Mouse (Mus musculus) left cerebral cortex, adult 18-20 months (tissue): ENCODE results near the gene Chd2. TPM values are rescaled to one million over a fixed set of nuclear protein-coding genes. Genes with fewer than 3 reads are reported as not detected.
"Not testable (repeated sequence)": the region's sequence is repeated elsewhere in the genome, so short reads cannot be mapped to it uniquely, and the experiment has no call there.

Source experiments
- DNase-seq, 2 experiments: peaks; one replicate each; pipeline ENCODE4 v3.0.0; 2021 to 2022; ENCODE audit warnings: low spot score in 2 of 2, mixed read lengths in 1 of 2
- total RNA-seq, 2 experiments: library from RNA; stranded (reverse); gene quantifications; 2 replicates each; pipeline ENCODE4 v1.2.3; 2021

Gene Chd2
- total RNA-seq, 2 experiments from 2014 or later, result 50.2 to 57.2 TPM

- DNase-seq, result no peak
Observed at GRCm38 (mm10) chr7:73540202-73541078, 1.2 kb downstream of the Chd2 start.

DNA sequence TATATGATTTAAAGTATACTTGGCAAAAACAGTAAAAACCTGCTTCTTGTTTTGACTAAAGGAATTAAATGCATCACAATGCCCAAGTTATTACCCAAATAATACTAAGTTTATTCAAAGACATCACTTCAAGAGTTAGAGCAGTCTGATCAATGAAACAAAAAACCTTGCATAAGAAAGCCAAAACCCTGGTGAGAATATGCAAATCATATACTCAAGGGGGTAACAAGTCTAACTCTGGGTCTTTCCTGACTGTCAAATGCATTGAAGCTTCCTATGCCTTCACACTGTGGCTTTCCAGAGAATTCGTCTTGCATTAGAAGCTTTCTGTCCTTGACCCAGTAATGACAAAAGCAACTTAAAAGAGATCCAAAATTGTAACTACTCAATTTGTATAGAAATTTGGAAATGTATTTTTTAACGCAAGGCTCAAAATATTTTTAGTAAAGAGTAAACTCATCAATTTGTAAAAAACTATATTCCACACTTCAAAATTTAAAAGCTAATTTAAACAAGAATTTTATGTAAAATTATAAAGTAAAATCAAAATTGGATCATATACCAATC, 2.4 kb downstream of the Chd2 start:
- DNase-seq, result no peak

- DNase-seq, result no peak
Observed at GRCm38 (mm10) chr7:73538424-73539079, 3.1 kb downstream of the Chd2 start.

DNA sequence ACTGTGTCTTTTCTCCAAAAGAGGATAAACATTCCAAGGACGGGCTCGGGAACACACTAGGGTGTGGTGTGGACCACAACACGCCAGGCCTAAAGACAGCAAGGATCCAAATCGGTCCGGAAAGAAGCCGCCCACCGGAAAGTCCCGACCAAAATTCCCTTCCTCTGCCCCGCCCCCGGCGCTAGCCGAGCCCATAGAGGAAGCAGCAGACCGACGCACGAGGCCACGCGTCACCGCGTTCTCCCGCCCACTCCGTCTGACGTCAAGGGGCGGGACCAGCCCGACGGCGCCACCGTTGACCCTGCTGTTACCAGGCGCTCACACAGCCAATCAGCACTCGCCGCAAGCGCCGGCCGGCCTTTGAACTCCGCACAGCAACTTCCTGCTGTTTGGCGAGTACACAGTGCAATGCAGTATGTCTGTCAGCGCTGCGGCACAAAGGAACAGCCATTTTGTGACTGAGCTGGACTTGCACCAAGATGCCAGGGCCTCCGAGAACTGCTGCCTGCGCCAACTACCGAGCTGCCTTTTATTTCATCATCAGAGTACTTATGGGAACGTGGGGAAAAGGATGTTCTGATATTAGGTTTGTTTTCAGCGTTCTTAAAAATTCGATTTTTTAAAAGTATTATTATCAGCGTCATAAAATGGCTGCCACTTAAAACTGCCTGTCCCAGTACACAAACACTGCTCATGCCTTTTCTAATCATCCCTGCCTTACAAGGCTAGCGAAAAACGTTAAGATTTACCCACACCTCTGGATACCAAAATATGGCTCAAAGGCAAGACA, 3.8 kb downstream of the Chd2 start:
- peak; percentile 100 for DNase-seq

- no peak for DNase-seq
Observed at GRCm38 (mm10) chr7:73537228-73537627, 4.4 kb downstream of the Chd2 start.

GRCm38 (mm10) chr7:73536579-73536978, 5.1 kb downstream of the Chd2 start:
- DNase-seq, result no peak

DNA sequence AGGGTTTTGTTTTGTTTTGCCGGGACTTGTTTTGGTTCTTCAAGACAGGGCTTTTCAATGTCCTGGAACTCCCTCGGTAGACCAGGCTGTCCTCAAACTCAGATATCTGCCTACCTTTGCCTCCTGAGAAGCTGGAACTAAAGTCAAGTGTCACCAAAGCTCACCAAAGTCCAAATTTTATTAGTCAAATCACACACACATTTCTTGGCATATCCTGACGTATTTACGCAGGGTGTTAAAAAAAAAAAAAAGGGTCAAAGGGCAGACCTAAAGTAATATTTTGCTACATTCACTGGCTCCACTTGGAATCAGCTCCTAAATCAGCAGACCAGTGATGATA, 5.8 kb downstream of the Chd2 start:
- DNase-seq, result no peak

DNA sequence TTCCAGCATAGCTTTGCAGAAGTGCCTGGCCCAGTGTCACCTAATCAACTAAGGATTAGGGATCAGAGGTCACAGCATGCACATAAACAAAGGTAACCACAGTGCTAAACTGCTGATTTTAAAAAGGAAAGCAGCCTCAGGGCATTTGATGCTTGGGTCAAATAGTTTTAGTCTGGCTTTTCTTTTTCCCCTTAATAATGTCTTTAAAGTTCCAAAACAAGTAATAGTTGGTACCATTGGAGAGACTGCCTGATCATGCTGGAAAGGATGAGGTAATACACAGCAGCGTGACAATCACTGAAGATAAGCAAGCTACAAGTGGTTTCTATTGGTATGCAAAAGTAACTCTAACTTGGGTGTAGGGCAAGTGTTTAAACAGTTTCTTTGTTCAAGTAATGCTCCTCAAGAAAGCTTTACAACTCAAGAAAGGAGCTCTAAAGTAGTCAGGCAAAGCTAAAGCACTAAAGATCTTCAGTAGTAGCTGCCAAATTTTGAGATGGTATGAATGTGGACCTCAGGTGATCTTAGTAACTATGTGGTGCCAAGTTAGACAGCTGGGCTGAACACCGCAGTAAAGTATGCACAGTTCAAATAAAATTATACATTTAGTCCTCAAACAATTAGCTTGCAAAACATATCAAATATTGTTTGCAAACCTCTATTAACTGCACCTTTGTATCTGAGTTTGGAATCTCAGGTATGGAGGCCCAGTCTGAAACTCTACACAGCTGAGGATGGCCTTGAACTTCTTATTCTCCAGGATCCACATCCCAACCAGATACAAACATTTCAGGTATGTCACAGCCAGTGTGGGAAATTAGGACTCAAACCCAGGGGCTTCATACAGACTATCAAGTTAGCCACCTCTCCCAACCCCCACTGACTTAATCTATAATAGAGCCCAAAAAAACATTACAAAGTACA, 6.4 kb downstream of the Chd2 start:
- no peak for DNase-seq

- no peak for DNase-seq
Observed at GRCm38 (mm10) chr7:73533457-73533856, 8.2 kb downstream of the Chd2 start.

GRCm38 (mm10) chr7:73532916-73533315, 8.7 kb downstream of the Chd2 start:
- DNase-seq, result no peak

- no peak for DNase-seq
Observed at GRCm38 (mm10) chr7:73532139-73532538, 9.5 kb downstream of the Chd2 start.

DNA sequence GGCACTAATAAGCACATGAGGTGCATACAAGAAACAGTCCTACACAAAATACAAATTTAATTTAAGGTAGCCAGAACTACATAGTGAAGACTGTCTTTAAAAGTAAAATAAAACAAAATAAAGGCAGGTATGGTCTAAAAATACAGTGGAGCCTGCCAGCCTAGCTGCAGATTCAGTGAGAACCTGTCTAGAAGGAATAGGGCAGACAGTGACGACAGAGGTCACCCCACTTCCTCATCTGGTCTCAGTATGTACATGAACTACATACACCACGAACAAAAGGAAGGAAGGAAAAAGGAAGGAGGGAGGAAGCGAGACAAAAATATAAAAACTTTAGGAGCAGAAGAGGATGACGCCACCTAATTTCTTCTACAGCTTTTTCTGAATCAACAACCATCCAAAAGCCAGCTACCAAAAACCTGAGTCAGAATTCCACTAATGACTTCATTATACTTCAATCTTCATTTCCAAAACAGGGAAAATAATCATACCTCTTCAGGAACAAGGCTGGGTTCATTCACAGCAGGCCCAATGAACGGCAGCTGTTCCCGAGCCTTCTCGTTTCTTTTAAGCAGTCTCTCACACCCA, 10.0 kb downstream of the Chd2 start:
- DNase-seq, result no peak

GRCm38 (mm10) chr7:73530846-73531245, 10.8 kb downstream of the Chd2 start:
- DNase-seq, result no peak

GRCm38 (mm10) chr7:73530164-73530563, 11.5 kb downstream of the Chd2 start:
- no peak for DNase-seq

DNA sequence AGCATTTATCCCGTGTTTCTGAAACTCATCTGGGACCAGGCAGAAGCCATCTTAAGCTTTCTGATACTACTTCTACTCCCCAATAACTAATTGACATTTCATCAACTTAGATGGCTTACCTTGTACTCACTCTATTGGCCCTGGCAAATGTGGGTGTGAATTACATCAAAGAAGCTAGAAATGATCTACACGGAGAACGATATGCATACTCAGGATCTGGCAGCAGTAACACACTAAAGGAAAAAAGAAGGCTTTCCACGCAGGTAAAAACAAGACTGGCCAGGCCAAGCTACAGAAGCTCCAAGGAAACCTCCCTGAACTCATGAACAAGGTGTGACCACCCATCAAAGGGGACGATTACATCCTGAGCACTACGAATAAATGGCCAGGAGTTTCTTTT, 12.4 kb downstream of the Chd2 start:
- no peak for DNase-seq

DNA sequence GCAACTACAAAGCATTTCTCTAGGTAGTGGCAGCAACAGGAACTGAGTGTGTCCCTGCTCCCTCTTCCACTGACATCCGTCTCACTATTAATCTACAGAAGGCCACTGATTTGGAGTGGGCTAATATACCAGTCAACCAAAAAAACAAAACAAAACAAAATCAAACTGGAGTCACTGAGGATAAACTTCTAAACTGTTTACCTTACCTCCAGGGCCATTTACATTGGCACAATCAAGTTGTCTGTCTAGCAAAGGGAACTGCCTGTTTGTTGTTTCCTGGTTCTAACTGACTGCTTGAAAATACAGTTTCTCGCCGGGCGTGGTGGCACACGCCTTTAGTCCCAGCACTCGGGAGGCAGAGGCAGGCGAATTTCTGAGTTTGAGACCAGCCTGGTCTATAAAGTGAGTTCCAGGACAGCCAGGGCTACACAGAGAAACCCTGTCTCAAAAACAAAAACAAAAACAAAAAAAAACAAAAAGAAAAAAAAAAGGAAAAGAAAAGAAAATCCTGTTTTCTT, 13.2 kb downstream of the Chd2 start:
- not testable (repeated sequence) for DNase-seq

DNA sequence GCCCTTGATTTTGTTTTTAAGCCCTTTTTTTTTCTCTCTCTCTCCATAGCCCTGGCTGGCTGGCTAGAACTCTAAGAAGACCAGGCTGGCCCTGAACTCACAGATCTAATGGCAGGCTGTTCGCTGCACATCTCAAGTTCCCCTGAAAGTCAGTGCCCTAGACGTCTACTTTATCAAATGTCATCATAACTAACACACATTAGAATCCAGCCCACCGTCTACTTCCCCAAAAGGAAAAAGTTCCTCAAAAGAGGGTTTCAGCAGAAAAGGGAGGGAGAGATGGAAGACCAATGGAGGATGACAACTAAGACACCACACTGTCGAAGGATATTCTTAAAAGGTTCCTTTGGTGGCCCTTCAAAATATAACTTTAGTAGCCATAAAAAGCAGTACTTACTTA, 14.4 kb downstream of the Chd2 start:
- no peak for DNase-seq

DNA sequence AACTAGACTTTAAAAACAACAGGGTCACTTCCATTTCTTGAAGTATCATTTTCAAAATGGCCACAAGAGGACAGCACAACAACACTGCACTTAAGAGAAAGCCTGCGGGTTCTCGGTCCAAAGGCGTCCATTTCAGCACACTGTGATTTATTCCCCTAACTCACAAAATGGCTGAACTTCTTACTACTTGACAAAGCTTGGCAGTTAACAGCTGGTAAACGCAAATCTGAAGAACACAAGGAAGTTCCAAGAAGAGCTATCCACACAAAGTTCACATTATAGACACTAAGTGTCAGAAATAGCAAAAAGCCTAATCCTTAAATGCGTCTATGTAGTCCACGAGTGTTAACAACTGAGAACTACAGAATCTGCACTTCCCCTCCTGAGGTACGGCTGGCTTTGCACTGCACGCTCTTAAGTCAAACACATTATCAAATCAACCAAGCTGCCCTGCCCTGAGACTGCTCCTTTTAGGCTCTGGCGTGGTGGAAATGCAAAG, 17.1 kb downstream of the Chd2 start:
- peak in 1 of 2 experiments; percentile 40 for DNase-seq

- DNase-seq, result no peak
Observed at GRCm38 (mm10) chr7:73523608-73524259, 17.9 kb downstream of the Chd2 start.
